Mouse (Mus musculus) lung, postnatal 0 days (tissue): ENCODE results near the gene Lysmd1.

Experiments used
- CTCF ChIP-seq: IDR thresholded peaks from 2 replicates; pipeline ENCODE4 v1.5.1; 2016; ENCODE audit warnings: antibody characterized with exemption, mild to moderate bottlenecking
- EP300 ChIP-seq: IDR thresholded peaks from 2 replicates; pipeline ENCODE4 v1.6.1; 2016; ENCODE audit warnings: antibody characterized with exemption, mild to moderate bottlenecking, control low read depth

DNA sequence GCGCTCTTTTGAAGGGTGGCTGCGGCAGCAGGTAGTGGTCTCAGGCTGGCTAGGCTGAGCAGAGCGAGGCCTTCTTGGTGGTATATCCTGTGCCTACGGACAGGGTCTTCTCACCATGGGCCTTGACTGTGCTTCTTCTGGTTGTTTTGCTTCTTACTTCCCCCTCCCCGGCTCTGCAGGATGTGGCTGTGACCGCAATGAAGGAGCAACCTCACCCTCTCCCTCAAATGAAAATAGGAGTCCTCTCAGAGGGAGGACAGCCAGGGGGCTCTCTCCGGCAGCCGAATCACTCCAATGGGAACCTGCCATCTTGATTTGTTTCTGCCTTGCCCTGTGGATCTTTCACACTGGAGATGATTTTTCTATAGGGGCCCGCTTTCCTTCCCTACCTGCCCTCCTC is 7.6 kb downstream of the Lysmd1 start:
- no peak for TF ChIP-seq CTCF
- no peak for TF ChIP-seq EP300
